Mouse (Mus musculus) forebrain, postnatal 0 days (tissue): ENCODE measurements around the gene Tcn2. TPM values are rescaled to one million over a fixed set of nuclear protein-coding genes. Genes with fewer than 3 reads are reported as not detected.

Experiments used
- ATAC-seq: fragments of 200-750 bp; cut with Nextera tagmentation; 2 replicates; pipeline ENCODE4 v1.8.0; 2017; ENCODE audit warnings: mild to moderate bottlenecking, moderate library complexity
- DNase-seq: peaks from one replicate; pipeline ENCODE4 v3.0.0-alpha.2; 2015
- H3K27ac ChIP-seq: fragments of 300-500 bp; sonication (generic); 2 replicates; pipeline ENCODE4 v1.5.1; 2014; ENCODE audit warnings: low read depth, mild to moderate bottlenecking, antibody characterized with exemption, low read length, moderate library complexity, mixed read lengths
- H3K27me3 ChIP-seq: fragments of 300-500 bp; sonication (generic); 2 replicates; pipeline ENCODE4 v1.6.1; 2014; ENCODE audit warnings: mild to moderate bottlenecking, low read length, mixed read lengths; ENCODE audit not compliant: insufficient read depth
- H3K36me3 ChIP-seq: fragments of 300-500 bp; sonication (generic); 2 replicates; pipeline ENCODE4 v1.6.1; 2014; ENCODE audit warnings: mild to moderate bottlenecking, moderate library complexity; ENCODE audit not compliant: insufficient read depth
- H3K4me1 ChIP-seq: fragments of 300-500 bp; sonication (generic); 2 replicates; pipeline ENCODE4 v1.6.1; 2014; ENCODE audit warnings: antibody characterized with exemption; ENCODE audit not compliant: insufficient read depth
- H3K4me2 ChIP-seq: fragments of 300-500 bp; sonication (generic); 2 replicates; pipeline ENCODE4 v1.6.1; 2014; ENCODE audit warnings: low read depth, mild to moderate bottlenecking, moderate library complexity
- H3K4me3 ChIP-seq: fragments of 300-500 bp; sonication (generic); 2 replicates; pipeline ENCODE4 v1.5.1; 2014; ENCODE audit warnings: low read depth, low read length, mixed read lengths
- H3K9ac ChIP-seq: fragments of 300-500 bp; sonication (generic); 2 replicates; pipeline ENCODE4 v1.6.1; 2014; ENCODE audit warnings: mild to moderate bottlenecking
- H3K9me3 ChIP-seq: fragments of 300-500 bp; sonication (generic); 2 replicates; pipeline ENCODE4 v1.6.1; 2016; ENCODE audit warnings: low read length
- CTCF ChIP-seq: sonication (generic); IDR thresholded peaks from 2 replicates; pipeline ENCODE4 v1.5.1; 2016; ENCODE audit warnings: antibody characterized with exemption, control low read depth, low read depth
- WGBS: fragments of 180-500 bp; shearing (Covaris S2); extraction: QIAGEN DNeasy Blood & Tissue Kit; methylation state at CpG from one replicate; pipeline ENCODE4 v1.1.7; 2014; 5-methylcytosine and 5-hydroxymethylcytosine counted together
- polyA plus RNA-seq: library from polyadenylated mRNA; unstranded; fragments of >200 nt; fragmentation: Nextera tagmentation; extraction: Ambion mirVana; gene quantifications from 2 replicates; pipeline ENCODE4 v1.2.1, GENCODE M21; 2015
- total RNA-seq: library from RNA; depleted of rRNA; stranded (reverse); fragments of >200 nt; gene quantifications from 2 replicates; pipeline ENCODE4 v1.2.3, GENCODE M21; 2014; rRNA removed

The Tcn2 gene
- total and polyA plus RNA-seq, 2 experiments from 2014 or later, result 20.9 to 24.1 TPM

DNA sequence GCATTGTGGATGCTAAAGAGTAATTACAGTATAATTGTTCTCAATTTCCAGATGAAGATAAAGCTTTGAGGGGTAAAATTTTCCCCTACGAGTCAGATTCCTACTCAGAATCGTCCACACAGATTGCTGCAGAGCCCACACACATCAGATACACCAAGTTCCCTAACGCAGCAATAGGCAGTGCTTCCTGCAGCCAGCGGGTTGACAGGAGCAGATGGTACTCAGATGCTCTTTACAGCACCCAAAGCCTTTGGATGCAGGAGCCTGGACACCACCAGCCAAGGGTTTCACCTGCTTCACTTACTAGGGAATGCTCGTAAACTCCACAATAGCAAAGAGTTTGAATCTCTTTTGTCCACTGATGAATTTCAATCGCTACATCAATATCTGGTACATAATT lies 55.5 kb downstream of the Tcn2 start:
- Histone ChIP-seq H3K27ac (no peak overlapping the region), H3K4me1 (no peaks in the 10 kb centered on the region), H3K36me3 (no peaks in the 10 kb centered on the region), H3K9me3 (no peaks in the 10 kb centered on the region), H3K4me2 (no peak overlapping the region), H3K9ac (no peak overlapping the region), H3K27me3 (no peaks in the 10 kb centered on the region; the same call in 1 of the 2 replicates), H3K4me3 (no peak overlapping the region)
- ATAC-seq (no peak), DNase-seq (no peak)
- 66% methylated on average over 6 of the region's 6 CpGs for WGBS
- no peak for TF ChIP-seq CTCF

Other genes starting within 250 kb of the Tcn2 start
- gene Osbp2, start 68.3 kb downstream of the Tcn2 start, total RNA-seq, result 48.1 and 63.2 TPM in 2 replicates
- gene Osbp2, start 68.3 kb downstream of the Tcn2 start, polyA plus RNA-seq, result 21.3 and 30.8 TPM in 2 replicates
- 0.19 and 0.31 TPM in 2 replicates for gene 4921536K21Rik, start 37.1 kb downstream of the Tcn2 start, total RNA-seq
- 0.33 and 0.56 TPM in 2 replicates for gene 4921536K21Rik, start 37.1 kb downstream of the Tcn2 start, polyA plus RNA-seq
- 19.5 and 25.3 TPM in 2 replicates for gene Dusp18, start 36.9 kb downstream of the Tcn2 start, total RNA-seq
- 20.0 and 33.6 TPM in 2 replicates for gene Dusp18, start 36.9 kb downstream of the Tcn2 start, polyA plus RNA-seq
- gene Slc35e4, start 17.5 kb downstream of the Tcn2 start, total RNA-seq, result 39.1 and 43.7 TPM in 2 replicates
- gene Slc35e4, start 17.5 kb downstream of the Tcn2 start, polyA plus RNA-seq, result 26.5 and 27.0 TPM in 2 replicates
- gene Pes1, start 31.8 kb upstream of the Tcn2 start, total RNA-seq, result 49.2 and 50.0 TPM in 2 replicates
- 53.8 and 55.8 TPM in 2 replicates for gene Pes1, start 31.8 kb upstream of the Tcn2 start, polyA plus RNA-seq
- not detected in 2 replicates for gene 4930556J24Rik, start 44.6 kb upstream of the Tcn2 start, total RNA-seq
- not detected in 2 replicates for gene 4930556J24Rik, start 44.6 kb upstream of the Tcn2 start, polyA plus RNA-seq
- gene Gal3st1, start 51.5 kb upstream of the Tcn2 start, total RNA-seq, result 6.5 and 9.9 TPM in 2 replicates
- gene Gal3st1, start 51.5 kb upstream of the Tcn2 start, polyA plus RNA-seq, result 8.0 and 8.3 TPM in 2 replicates
- not detected in 2 replicates for gene Sec14l4, start 99.3 kb upstream of the Tcn2 start, total RNA-seq
- gene Sec14l4, start 99.3 kb upstream of the Tcn2 start, polyA plus RNA-seq, result not detected in 2 replicates
- 3.6 and 4.7 TPM in 2 replicates for gene Sec14l3, start 132.7 kb upstream of the Tcn2 start, total RNA-seq
- gene Sec14l3, start 132.7 kb upstream of the Tcn2 start, polyA plus RNA-seq, result 2.1 and 3.8 TPM in 2 replicates
- 10.1 and 11.8 TPM in 2 replicates for gene Mtfp1, start 163.3 kb upstream of the Tcn2 start, total RNA-seq
- gene Mtfp1, start 163.3 kb upstream of the Tcn2 start, polyA plus RNA-seq, result 12.4 and 14.2 TPM in 2 replicates
- gene Sec14l2, start 191.3 kb upstream of the Tcn2 start, total RNA-seq, result 4.4 and 5.8 TPM in 2 replicates
- 2.9 and 3.4 TPM in 2 replicates for gene Sec14l2, start 191.3 kb upstream of the Tcn2 start, polyA plus RNA-seq
- 73.9 and 90.1 TPM in 2 replicates for gene Rnf215, start 203.0 kb upstream of the Tcn2 start, total RNA-seq
- gene Rnf215, start 203.0 kb upstream of the Tcn2 start, polyA plus RNA-seq, result 37.4 and 45.4 TPM in 2 replicates
- gene Ccdc157, start 228.1 kb upstream of the Tcn2 start, total RNA-seq, result 13.9 and 25.0 TPM in 2 replicates
- gene Ccdc157, start 228.1 kb upstream of the Tcn2 start, polyA plus RNA-seq, result 5.2 and 7.8 TPM in 2 replicates
- 46.7 and 54.4 TPM in 2 replicates for gene Sf3a1, start 228.2 kb upstream of the Tcn2 start, total RNA-seq
- gene Sf3a1, start 228.2 kb upstream of the Tcn2 start, polyA plus RNA-seq, result 30.6 and 34.6 TPM in 2 replicates